Mouse (Mus musculus): ENCODE results near the gene Tenm2. TPM values are rescaled to one million over a fixed set of nuclear protein-coding genes. Genes with fewer than 3 reads are reported as not detected.

The Tenm2 gene
- polyA plus RNA-seq, 1 experiment: not detected

DNA sequence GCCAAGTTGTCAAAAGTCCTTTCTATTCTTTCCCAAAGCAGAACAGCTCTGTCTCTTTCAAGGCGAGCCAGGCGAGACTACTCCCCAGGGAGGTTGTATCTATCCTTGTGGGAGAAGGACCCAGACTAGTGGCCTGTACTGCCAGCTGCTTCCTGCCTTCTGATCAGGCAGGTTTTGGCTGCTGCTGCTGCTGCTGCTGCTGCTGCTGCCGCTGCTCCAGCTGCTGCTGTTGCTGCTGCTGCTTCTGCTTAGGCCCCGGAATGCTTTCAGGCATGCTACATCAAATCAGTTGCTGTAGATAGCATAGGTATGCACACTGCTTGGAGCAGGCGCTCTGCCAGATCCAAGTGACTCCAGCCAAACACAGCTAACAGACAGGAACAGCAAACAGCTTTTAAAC lies 1015.1 kb downstream of the Tenm2 start:
- 24% methylated on average over 5 of the region's 5 CpGs for WGBS
- H3K4me1 ChIP-seq (ENCODE audit: control insufficient read depth, insufficient read depth, low read length): no peaks in the 10 kb centered on the region
- no peak for TF ChIP-seq POLR2A (IDR thresholded peaks at IDR 0.05; ENCODE audit: borderline replicate concordance, control insufficient read depth, low read depth, low read length)
- no peak for TF ChIP-seq CTCF (IDR thresholded peaks at IDR 0.05; ENCODE audit: control insufficient read depth, insufficient read depth, low read length)
- H3K27ac ChIP-seq (ENCODE audit: control insufficient read depth, insufficient read depth, low read depth, low read length, poor library complexity): no peak overlapping the region
- H3K4me3 ChIP-seq (replicated peaks; ENCODE audit: control insufficient read depth, low read depth, low read length): no peak overlapping the region

DNA sequence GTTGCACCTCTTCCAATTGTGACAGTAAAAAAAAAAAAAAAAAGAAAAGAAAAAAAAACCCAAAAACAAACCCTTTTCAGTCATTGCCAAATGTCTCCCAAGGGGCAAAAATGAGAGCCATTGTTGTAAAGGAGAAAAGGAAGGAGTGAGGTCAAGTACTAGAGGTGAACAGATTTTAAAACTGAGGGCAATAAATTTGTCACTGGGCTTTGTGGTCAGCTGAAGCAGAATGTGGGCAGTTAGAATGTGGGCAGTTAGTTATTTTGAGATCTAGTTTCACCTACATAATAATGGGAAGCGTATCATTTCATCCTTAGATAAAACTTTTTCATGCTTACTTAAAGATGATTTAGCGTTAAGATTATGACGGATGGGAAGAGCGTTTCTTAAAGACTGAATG lies 1016.2 kb downstream of the Tenm2 start:
- 70% methylated on average over 4 of the region's 4 CpGs for WGBS
- TF ChIP-seq POLR2A (IDR thresholded peaks at IDR 0.05; ENCODE audit: borderline replicate concordance, control insufficient read depth, low read depth, low read length) (no peak), CTCF (IDR thresholded peaks at IDR 0.05; ENCODE audit: control insufficient read depth, insufficient read depth, low read length) (no peak)
- Histone ChIP-seq H3K4me1 (ENCODE audit: control insufficient read depth, insufficient read depth, low read length) (no peaks in the 10 kb centered on the region), H3K4me3 (replicated peaks; ENCODE audit: control insufficient read depth, low read depth, low read length) (no peak overlapping the region), H3K27ac (ENCODE audit: control insufficient read depth, insufficient read depth, low read depth, low read length, poor library complexity) (no peak overlapping the region)

DNA sequence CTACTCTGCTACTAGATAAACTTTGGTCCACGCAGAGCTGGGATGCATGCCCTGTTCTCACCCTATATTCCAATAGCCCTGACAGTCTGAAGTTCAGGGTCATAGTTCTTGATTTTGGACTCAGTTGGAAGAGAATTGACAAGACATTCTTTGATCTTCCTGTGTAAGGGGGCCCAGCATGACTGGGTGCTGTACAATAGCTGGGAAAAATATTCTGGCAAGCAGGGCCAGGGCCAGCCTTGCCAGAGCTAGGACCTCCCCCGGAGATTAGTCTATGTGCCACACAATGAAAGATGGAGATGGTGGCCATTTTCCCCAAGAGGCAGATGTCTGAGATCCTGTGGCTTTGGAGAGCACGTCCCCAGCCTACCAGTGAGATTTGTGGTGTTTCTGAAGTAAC lies 1021.2 kb downstream of the Tenm2 start:
- WGBS: 78% methylated on average over 3 of the region's 3 CpGs
- no peak overlapping the region for H3K27ac ChIP-seq (ENCODE audit: control insufficient read depth, insufficient read depth, low read depth, low read length, poor library complexity)
- TF ChIP-seq POLR2A (IDR thresholded peaks at IDR 0.05; ENCODE audit: borderline replicate concordance, control insufficient read depth, low read depth, low read length) (no peak), CTCF (IDR thresholded peaks at IDR 0.05; ENCODE audit: control insufficient read depth, insufficient read depth, low read length) (no peak)
- H3K4me1 ChIP-seq (ENCODE audit: control insufficient read depth, insufficient read depth, low read length): no peaks in the 10 kb centered on the region
- H3K4me3 ChIP-seq (replicated peaks; ENCODE audit: control insufficient read depth, low read depth, low read length): no peak overlapping the region

DNA sequence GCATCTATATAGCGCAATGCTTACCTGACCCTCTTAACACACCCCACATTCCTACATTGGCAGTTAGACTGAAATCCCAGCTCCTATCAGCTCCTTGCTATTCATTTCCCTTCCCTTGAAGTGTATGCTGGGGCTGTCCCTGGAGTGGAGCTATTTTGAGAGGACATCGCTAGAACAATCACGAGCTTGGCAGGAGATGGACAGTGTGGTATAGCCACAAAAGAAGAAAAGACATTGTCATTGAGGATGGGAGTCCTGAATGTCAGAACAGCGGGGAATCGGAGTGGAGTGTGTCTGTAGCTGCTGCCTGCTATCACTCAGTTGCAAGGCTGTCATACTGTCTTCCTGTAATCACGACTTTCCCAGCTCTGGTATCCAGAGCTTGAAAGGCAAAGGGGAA lies 1031.4 kb downstream of the Tenm2 start:
- Histone ChIP-seq H3K4me1 (ENCODE audit: control insufficient read depth, insufficient read depth, low read length) (no peaks in the 10 kb centered on the region), H3K27ac (ENCODE audit: control insufficient read depth, insufficient read depth, low read depth, low read length, poor library complexity) (no peak overlapping the region), H3K4me3 (replicated peaks; ENCODE audit: control insufficient read depth, low read depth, low read length) (no peak overlapping the region)
- TF ChIP-seq POLR2A (IDR thresholded peaks at IDR 0.05; ENCODE audit: borderline replicate concordance, control insufficient read depth, low read depth, low read length) (no peak), CTCF (IDR thresholded peaks at IDR 0.05; ENCODE audit: control insufficient read depth, insufficient read depth, low read length) (no peak)
- 66% methylated on average over 6 of the region's 6 CpGs for WGBS

DNA sequence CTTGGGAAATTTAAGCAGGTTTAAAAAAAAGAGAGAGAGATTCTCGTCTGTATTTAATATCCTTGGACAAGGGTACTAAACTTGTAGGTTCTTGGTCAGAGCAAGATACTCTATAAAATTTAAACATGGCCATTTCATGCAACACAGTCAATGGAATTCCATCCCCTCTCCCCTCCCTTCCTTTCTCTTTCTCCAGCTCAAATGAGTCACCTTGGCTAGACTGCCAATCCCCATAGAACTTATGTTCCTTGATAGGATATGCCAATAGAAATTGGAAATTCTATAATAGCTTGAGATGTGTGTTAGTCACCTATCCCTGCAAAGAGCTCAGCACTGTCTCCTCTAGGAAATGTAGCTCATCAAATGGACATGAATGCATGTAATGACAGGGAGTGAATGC lies 1031.9 kb downstream of the Tenm2 start:
- TF ChIP-seq CTCF (IDR thresholded peaks at IDR 0.05; ENCODE audit: control insufficient read depth, insufficient read depth, low read length): no peak
- no peak for TF ChIP-seq POLR2A (IDR thresholded peaks at IDR 0.05; ENCODE audit: borderline replicate concordance, control insufficient read depth, low read depth, low read length)
- Histone ChIP-seq H3K27ac (ENCODE audit: control insufficient read depth, insufficient read depth, low read depth, low read length, poor library complexity) (no peak overlapping the region), H3K4me3 (replicated peaks; ENCODE audit: control insufficient read depth, low read depth, low read length) (no peak overlapping the region), H3K4me1 (ENCODE audit: control insufficient read depth, insufficient read depth, low read length) (no peaks in the 10 kb centered on the region)
- WGBS: 53% methylated on average over 1 of the region's 1 CpGs

DNA sequence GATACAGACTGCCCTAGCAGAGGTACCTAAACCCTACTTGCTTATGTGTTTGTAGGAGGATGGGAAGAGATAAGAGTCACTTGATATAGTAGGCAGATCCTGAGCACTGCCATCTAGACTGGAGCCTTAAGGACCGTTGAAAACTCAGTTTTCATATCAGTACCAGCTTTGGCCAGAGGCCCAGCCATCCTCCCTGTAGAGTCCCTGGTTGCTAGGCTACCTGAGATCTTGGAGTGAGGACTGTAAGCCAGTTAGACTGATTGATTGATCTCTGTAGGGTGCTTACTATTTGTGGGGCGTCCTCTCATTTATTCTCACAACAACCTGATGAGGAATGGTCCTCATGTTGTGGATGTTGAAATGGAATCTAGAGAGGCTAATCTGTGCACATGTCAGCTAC lies 1041.4 kb downstream of the Tenm2 start:
- 64% methylated on average over 2 of the region's 2 CpGs for WGBS
- Histone ChIP-seq H3K4me1 (ENCODE audit: control insufficient read depth, insufficient read depth, low read length) (no peaks in the 10 kb centered on the region), H3K4me3 (replicated peaks; ENCODE audit: control insufficient read depth, low read depth, low read length) (no peak overlapping the region), H3K27ac (ENCODE audit: control insufficient read depth, insufficient read depth, low read depth, low read length, poor library complexity) (no peak overlapping the region)
- TF ChIP-seq POLR2A (IDR thresholded peaks at IDR 0.05; ENCODE audit: borderline replicate concordance, control insufficient read depth, low read depth, low read length) (no peak), CTCF (IDR thresholded peaks at IDR 0.05; ENCODE audit: control insufficient read depth, insufficient read depth, low read length) (no peak)

DNA sequence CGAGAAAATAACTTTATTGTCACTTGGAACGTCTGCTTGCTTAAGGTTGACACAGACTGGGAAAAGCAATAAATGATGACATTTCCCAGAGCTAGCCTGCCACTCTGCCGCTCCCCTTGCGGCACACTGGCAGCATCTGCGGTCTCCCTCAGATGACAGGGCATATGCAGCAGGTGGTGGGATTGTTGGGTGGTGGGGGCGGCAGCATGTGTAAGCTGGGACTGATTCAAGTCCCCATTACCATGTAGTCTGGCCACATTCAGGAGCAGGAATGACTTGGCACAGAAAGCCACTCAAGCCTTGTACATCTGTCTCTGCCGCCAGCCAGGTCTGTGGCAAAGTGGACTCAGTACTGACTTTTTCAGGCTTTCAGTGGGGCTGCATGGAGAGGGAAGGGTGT lies 1059.7 kb downstream of the Tenm2 start:
- WGBS: 71% methylated on average over 7 of the region's 7 CpGs
- Histone ChIP-seq H3K4me3 (replicated peaks; ENCODE audit: control insufficient read depth, low read depth, low read length) (no peak overlapping the region), H3K27ac (ENCODE audit: control insufficient read depth, insufficient read depth, low read depth, low read length, poor library complexity) (no peak overlapping the region), H3K4me1 (ENCODE audit: control insufficient read depth, insufficient read depth, low read length) (no peaks in the 10 kb centered on the region)
- no peak for TF ChIP-seq POLR2A (IDR thresholded peaks at IDR 0.05; ENCODE audit: borderline replicate concordance, control insufficient read depth, low read depth, low read length)
- TF ChIP-seq CTCF (IDR thresholded peaks at IDR 0.05; ENCODE audit: control insufficient read depth, insufficient read depth, low read length): no peak

DNA sequence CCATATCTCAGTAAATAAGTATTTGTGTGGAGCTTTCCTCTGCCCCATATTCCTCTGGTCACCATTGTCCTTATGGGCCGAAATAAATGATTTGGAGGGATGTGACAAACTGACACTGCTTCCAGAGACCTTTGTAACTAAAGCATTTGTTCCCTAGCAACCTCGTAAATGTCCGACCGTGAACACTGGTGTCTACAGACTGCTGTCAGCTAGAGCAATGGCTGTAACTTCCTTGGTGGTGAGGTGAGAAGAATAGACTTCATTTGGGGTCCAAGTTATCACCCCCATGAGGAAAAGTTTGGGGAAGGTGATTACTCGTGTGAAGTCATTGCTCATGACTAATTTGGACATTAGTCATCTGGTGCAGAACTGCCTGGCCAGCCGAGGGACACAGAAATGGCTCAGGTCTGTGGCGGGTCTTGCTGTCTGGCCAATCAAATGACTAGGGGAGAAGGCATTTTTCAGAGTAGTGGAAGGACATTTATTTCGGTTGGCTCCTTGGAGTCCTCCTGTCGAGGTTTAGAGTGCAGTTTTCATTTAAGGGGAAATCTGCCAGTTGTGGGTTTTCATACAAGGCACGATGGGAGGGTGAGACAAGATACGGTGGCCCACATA lies 1062.6 kb downstream of the Tenm2 start:
- Histone ChIP-seq H3K4me3 (replicated peaks; ENCODE audit: control insufficient read depth, low read depth, low read length) (no peak overlapping the region), H3K4me1 (ENCODE audit: control insufficient read depth, insufficient read depth, low read length) (no peaks in the 10 kb centered on the region), H3K27ac (ENCODE audit: control insufficient read depth, insufficient read depth, low read depth, low read length, poor library complexity) (no peak overlapping the region)
- 70% methylated on average over 11 of the region's 11 CpGs for WGBS
- no peak for TF ChIP-seq CTCF (IDR thresholded peaks at IDR 0.05; ENCODE audit: control insufficient read depth, insufficient read depth, low read length)
- no peak for TF ChIP-seq POLR2A (IDR thresholded peaks at IDR 0.05; ENCODE audit: borderline replicate concordance, control insufficient read depth, low read depth, low read length)

DNA sequence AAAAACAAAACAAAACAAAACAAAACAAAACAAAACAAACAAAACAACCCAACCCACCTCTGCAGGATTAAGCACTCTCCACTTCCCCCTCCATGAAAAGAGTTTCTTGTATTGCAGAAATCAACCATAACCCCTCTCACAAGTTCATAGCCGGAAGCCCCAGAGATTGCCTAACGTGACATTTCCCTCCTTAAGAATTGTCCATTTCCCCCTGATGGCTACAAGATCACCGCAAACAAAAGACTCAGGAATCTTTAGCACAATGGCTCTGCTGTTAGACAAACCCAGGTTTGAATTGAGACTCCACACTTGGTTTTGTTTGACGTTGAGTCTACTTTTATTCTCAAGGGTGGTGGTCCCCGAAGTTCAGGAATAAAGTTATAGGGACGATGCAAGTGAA lies 1063.2 kb downstream of the Tenm2 start:
- TF ChIP-seq POLR2A (IDR thresholded peaks at IDR 0.05; ENCODE audit: borderline replicate concordance, control insufficient read depth, low read depth, low read length): no peak
- TF ChIP-seq CTCF (IDR thresholded peaks at IDR 0.05; ENCODE audit: control insufficient read depth, insufficient read depth, low read length): no peak
- no peak overlapping the region for H3K4me3 ChIP-seq (replicated peaks; ENCODE audit: control insufficient read depth, low read depth, low read length)
- no peak overlapping the region for H3K27ac ChIP-seq (ENCODE audit: control insufficient read depth, insufficient read depth, low read depth, low read length, poor library complexity)
- no peaks in the 10 kb centered on the region for H3K4me1 ChIP-seq (ENCODE audit: control insufficient read depth, insufficient read depth, low read length)
- 64% methylated on average over 6 of the region's 6 CpGs for WGBS

All from bone marrow, adult 2 months (tissue).